Mouse (Mus musculus): ENCODE results near the gene Tmem246.
"Not testable (repeated sequence)": the region's sequence is repeated elsewhere in the genome, so short reads cannot be mapped to it uniquely, and the experiment has no call there.

The Tmem246 gene

DNA sequence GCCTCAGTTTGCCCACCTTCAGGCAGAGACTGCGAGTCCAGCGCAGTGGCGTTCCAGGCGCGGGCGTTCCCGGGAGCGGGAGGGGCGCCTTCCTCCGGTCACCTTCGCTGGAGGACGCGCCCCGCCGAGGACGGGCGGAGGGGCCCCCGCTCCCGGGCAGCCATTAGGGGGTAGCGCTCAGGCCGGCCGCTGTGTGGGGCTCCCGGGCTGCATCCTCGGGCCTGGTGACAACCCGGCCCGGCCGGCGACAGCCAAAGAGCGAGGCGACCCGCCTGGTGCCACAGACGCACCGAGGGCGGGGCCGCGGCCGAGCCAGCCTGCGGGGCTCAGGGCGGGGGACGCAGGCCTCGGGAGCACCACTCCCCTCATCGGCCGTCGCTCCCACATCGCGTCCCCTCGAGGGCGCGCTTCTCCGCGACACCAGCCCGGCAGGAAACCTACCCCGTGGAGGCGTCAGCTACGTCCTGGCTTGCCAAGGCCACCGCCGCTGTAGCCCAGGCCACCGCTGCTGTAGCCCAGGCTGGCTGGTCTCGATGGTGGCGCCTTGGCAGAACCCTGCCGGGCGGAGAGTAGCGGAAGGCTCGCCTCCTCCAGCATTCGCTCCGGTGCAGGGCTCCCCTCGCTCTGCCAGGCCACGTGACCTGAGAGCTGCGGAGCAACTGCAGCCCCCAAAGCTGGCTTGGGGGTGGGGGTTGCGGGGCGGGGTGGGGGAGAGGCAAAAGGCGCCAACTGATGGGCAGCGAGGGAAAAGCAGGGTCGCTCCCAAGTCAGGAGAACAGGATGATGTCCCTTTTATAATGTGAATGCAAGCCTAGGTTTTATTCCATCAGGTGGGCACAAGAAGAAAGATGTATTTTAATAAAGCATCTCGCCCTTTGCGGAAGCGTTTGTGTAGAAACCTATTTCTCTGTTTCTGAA, at the start of gene Tmem246:
Gene Tmem246, minus strand, starts transcription at position 694 of the 918 bp plus-strand sequence.
- DNase-seq (ENCODE audit: low spot score in 2 of 2), result peak; percentile 60 to 62

DNA sequence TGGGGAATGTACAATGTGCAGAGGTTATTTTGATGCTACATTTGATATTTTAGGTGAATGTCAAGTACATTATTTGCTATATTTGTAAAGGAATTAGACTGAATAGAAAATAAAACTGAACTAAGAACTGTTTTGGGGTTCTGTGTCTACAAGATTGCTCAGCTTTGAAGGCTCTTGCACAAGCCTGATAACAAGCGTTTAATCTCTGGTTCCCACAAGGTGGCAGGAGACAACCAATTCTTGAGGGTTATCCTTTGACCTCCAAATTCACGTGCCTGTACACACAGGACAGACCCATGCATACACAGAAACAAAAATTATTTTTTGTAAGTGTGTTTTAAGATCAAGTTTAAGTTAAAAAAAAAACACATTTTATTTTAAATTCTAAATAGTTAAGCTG, 42.2 kb upstream of the Tmem246 start:
- no peak for DNase-seq (ENCODE audit: low spot score in 2 of 2)

DNA sequence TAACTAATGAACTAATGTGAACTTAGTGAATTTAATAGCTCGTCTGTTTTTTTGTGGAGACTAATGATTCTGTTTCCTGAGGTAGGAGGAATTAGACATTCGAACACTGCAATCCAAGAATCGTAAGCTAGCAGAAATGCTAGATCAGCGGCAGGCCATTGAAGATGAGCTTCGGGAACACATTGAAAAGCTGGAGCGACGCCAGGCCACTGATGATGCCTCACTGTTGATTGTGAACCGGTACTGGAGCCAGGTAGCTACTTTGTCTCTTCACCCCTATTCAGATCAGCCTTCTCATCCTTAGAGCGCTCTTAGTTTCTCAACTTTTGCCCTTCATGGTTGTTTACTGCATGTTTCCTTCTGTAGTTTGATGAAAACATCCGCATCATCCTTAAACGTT, 40.1 kb upstream of the Tmem246 start:
- DNase-seq (ENCODE audit: low spot score in 2 of 2), result no peak

DNA sequence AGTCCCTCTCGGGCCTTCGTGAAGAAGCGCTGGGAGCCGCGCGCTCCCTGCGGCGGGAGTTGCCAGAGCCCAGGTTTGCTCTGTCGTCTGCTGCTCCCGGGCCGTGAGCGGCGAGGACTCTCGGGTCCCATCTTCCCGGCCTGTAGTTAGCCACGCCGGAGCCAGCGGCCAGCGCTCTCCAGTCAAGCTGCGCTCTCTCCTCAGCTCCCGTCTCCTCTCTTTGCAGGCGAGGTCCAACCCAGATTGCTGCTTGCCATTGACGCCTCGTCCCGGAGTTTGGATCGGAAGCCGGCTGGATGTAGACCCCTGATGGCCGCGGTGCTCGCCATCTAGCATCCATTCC, 34.4 kb upstream of the Tmem246 start:
- no peak for DNase-seq (ENCODE audit: low spot score in 2 of 2)

DNA sequence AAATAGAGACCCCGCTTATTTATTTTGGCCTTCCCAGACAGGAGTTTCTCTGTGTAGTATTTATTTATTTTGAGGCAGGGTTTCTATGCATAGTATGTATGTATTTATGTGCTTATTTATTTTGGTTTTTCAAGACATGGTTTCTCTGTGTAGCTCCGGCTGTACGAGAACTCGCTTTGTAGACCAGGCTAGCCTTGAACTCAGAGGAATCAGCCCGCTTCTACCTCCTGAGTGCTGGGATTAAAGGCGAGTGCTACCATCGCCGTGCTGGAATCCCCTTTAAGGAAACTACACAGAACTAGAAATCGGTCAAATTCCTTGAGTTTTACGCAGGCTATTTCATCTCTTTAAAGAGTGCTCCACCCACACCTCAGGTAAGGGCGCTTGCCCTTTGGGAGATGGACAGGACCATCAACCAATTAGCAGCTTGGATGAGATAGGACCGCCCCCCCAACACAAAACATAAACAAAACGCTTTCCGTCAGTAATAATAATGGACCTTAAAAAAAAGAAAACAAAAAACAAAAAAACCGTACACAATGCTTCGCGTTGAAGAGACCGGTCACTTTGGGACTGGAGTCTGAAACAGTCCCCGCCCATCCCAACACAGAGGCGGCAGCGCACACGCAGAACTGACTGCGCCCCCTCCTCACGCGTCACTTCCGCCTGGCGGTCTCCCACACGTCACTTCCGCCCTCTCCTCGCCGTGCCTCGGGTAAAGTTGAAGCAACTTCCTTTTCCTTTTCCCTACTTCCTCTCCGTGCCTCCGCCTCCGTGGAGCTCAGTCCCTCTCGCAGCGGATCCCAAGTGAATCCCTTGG, 33.9 kb upstream of the Tmem246 start, which contains the start of gene Rnf20:
Gene Rnf20, plus strand, starts transcription at position 688 of the 820 bp plus-strand sequence.
- peak; percentile 93 to 96 for DNase-seq (ENCODE audit: low spot score in 2 of 2)

DNA sequence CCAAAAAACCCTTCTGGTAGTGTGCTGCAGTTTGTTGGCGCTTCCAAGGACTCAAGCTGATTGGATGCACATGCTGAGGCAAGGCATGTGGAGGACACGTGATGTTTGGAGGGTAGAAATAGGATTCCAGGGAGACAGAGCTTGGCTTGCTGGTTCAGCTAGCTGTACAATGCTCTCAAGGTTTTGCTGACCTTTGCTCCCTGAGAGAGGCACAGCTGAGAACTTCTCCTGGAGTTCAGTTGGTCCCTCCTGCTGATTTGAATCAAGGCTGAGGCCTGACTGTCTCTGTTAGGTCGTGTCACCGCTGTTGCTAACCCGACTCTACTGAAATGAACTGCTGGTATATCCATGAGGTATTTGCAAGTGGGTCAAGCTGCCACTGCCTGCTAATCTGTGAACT, 31.3 kb upstream of the Tmem246 start:
- DNase-seq (ENCODE audit: low spot score in 2 of 2), result no peak

DNA sequence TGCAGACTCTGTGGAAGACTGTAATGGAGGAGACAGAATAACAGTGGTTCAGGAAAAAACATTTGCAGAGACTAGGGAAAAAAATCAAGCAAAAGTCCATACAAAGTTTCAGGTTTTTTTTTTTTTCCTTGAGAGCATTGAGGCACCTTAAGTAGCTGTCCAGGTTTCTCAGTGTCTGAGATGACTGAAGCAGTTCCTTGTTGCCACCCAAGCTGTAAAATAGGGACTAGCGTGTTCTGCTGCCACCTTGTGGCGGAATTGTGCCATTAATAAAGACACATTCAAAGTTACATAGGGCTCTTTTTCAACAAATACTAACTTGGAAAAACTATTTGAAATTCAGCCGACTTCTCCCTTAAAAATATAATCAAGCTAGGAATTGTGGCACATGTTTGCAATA, 29.3 kb upstream of the Tmem246 start:
- DNase-seq (ENCODE audit: low spot score in 2 of 2), result peak; percentile 46 to 65

DNA sequence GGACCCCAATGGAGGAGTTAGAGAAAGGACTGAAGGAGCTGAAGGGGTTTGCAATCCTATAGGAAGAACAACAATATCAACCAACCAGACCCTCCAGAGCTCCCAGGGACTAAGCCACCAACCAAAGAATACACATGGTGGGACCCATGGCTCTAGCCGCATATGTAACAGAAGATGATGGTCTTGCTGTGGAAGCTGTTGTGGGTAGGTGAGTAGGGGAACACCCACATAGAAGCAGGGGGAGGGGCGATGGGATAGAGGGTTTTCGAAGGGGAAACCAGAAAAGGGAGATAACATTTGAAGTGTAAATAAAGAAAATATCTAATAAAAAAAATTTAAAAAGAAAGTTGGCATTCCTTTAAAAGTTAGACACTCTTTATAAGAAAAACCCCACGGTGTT, 27.3 kb upstream of the Tmem246 start:
- not testable (repeated sequence) for DNase-seq (ENCODE audit: low spot score in 2 of 2)

DNA sequence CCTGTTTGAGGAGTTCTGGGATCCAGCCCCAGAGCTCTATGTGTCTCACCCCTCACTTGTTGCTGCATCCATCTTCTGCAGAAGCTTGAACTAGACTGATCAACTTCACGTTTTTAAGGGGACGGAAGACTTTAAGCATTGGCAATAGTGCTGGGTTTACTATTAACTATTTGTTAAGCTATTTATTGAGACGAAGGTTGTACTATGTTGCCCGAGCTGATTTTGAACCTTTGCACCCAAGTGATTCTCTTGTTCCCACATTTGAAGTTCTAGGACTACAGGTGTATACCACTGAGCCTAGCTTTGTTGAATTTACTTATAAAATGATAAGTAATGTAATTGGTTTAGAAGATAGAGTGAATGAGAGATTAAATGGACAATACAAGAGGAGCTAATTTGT, 26.2 kb upstream of the Tmem246 start:
- DNase-seq (ENCODE audit: low spot score in 2 of 2), result no peak

DNA sequence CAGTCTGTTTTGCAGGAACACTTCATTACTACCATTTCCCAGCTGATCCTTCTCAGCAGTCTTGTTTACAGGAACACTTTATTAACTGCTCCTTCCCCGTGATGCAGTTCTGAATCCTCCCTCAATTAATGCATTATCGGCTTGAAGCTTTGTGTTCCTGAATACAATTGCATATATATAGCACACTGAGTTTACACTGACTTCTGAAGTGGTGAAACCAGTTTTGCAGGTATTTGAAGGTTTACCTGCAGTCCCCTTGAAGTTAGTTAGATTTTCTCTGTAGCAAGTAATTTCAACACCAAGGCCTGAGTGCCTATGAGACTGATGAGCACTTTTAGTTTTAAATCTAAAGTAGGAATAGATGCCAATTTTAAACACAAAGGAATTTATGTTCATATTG, 24.6 kb upstream of the Tmem246 start:
- DNase-seq (ENCODE audit: low spot score in 2 of 2), result no peak

DNA sequence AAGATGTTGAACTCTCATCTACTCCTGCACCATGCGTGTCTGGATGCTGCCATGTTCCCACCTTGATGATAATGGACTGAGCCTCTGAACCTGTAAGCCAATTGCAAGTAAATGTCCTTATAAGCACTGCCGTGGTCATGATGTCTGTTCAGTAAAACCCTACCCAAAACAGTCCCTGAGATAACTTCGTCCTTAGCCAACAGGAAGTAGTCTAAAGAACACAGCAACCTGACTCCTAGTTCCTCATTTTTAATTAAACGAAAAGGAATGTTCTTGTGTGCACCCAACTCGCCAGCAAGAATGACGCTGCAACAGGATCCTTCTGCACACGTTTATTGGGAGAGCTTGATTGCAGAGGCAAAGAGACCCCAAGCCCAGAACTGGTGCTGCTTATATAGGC, 22.2 kb upstream of the Tmem246 start:
- DNase-seq (ENCODE audit: low spot score in 2 of 2), result not testable (repeated sequence)

DNA sequence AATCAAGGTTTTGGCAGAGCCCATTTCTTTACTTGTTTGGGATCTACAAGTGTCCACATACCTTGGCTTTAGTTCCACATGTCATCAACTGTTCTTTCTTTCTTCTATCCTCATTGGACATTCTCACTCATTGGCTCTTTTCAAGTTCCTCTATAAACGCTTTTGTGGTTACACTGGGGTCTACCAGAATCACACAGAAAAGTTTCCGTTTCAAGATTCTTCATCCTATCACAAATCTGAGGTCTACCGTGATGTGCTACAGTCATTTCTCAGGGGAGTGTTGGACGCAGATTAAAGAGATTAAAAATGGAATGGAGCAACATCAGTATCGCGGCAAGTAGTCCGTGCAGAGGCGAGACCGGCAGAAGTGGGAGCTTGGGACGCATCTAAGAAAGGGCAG, 19.2 kb upstream of the Tmem246 start:
- no peak for DNase-seq (ENCODE audit: low spot score in 2 of 2)

DNA sequence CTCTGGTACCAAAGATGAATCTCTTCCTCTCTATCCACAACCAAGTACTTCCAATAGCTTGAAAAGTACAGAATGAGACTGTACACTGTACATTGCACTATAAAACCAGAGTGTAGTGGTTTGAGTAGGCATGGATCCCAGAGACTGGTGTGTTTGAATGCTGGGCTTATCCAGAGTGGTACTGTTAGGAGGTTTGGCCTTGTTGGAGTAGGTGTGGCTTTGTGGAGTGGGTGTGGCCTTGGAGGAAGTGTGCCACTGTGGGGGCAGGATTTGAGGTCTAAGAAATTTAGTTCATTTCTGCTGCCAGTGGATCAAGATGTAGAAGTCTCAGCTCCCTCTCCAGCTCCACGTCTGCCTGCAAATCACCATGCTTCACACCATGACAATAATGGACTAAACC, 7.8 kb upstream of the Tmem246 start:
- no peak for DNase-seq (ENCODE audit: low spot score in 2 of 2)

DNA sequence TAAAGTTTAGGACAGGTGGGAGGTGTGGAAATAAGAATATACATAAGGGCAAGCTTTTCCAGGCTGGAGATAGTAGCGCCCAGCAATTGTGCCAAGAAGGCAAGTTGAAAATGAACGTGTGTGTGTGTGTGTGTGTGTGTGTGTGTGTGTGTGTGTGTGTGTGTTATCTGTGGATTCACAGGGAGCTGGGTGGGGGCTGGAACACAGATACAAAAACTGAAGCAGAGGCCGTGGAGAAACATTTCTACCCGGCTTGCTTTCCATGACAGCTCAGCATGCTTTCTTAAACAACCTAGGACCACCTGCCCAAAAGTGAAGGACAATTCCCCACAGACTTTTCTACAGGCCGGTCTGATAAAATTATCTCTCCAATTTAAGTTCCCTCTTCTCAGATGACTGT, 6.9 kb upstream of the Tmem246 start:
- DNase-seq (ENCODE audit: low spot score in 2 of 2), result no peak

DNA sequence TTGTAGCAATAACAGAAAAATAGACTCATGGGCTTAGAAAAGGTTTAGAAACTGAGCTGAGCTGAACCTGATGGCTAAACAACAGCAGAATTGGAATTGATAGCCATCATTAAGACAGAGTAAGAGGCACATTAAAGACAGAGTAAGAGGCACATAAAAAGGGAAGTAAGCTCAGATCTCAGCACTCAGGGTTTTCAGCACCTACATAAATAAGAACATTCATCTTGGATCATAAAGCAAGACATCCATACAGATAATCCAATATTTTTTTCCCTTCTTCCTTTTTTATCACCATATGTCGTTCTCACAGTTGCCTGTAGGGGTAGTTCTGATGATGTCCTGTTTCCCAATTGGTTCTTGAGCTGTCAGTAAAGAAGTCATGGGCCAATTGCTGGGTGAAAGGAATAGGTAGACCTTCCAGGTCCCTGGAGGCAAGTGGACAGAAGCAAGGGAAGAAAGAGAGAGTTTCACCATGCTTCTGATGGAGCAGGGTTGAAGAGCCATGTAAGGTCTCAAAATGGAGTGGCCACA, 6.4 kb upstream of the Tmem246 start:
- no peak for DNase-seq (ENCODE audit: low spot score in 2 of 2)

DNA sequence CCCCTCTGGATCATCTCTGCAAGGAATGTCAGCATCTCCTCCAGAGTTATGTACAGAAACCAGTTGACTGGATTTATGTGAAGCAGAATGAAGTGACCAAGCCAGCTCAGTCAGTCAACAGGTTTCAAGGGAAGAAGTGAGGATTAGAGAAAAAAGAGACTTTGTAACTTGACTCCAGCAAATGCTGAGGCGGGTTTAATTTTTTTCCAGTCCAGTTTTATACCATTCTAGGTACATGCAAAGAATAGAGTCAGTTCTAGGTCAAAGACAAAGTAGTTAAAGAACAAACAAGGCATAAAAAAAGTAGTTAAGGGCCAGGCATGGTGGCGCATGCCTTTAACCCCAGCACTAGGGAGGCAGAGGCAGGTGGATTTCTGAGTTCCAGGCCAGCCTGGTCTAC, 5.5 kb upstream of the Tmem246 start:
- no peak for DNase-seq (ENCODE audit: low spot score in 2 of 2)

DNA sequence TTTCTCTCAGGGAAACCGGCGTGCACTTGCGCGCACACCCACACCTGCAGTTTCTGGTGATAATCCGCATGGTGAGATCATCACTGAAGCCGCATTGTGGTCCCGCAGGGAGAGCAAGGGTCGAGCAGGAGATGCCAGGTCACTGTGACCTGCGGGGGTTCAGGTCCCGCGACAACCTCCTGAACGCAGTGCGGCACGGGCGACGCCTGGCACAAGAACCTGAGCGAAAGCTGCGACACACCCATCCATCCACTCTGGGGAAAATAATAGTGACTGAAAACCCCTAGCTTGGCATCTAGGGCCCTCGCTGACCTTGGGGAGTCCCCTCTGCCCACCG, 862 bp downstream of the Tmem246 start:
- DNase-seq (ENCODE audit: low spot score in 2 of 2), result peak in 1 of 2 experiments; percentile 24

DNA sequence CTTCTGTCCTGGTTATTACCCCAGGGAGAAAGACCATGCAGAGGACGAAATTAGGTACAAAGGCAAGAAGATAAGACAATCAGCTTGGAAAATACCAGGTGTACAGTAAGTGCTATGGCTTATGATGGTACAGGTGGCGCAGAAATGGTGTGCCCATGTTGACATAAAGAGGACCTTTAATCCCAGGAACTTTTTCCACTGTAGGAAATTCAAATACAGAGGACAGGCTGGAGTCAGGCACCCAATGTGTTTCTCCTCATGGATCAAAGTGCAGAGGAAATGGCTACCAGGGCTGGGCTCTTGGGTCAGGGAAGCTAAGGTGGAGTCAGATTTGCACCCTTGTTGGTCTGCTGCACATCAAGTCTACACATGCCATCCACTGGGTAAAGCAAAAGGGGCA, 7.5 kb downstream of the Tmem246 start:
- no peak for DNase-seq (ENCODE audit: low spot score in 2 of 2)

DNA sequence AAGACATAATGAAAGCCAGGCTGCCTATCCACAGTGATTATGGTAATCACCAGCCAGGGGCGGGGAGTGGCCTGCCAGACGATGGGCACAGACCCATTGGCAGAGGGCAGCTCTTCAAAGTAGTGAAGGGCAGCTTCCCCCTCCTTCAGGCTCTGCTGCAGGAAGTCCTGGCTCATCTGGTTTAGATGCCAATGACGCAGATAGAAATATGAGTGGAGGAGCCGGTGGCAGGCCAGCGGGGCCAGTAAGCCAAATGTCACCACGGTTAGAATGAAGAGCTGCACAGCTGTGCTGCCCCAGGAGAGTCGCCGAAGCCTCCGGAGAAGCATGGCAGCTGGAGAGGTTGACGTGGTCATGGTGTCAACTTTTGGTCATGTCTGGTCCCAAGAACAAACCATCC, 10.9 kb downstream of the Tmem246 start:
- DNase-seq (ENCODE audit: low spot score in 2 of 2), result no peak

DNA sequence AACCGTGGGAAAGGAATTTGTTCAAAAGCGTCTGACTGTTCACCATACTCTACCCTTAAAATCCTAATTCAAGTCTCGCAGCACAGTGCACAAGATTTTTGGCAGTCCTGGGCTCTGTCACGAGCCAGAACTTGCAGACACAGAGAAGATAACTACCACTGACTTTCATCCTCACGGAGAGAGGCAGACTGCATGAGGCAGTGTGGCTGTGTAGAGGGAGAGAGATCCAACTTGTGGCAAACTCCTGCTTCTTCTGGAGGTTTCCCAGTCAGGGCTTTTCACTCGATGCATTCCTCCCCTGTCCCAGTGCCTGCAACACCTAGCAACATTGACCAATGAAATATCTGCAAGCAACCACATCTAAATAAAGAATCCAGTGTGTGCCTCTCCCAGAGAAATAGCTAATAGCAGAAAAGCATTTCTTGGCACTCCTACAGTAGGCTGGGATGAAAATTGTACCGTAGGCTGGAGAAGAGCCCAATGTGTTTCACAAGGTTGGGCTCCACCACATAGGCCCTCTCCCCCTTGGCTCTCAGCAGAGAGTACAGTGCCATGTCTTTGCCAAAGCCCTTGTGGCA, 12.1 kb downstream of the Tmem246 start:
- DNase-seq (ENCODE audit: low spot score in 2 of 2), result no peak

DNA sequence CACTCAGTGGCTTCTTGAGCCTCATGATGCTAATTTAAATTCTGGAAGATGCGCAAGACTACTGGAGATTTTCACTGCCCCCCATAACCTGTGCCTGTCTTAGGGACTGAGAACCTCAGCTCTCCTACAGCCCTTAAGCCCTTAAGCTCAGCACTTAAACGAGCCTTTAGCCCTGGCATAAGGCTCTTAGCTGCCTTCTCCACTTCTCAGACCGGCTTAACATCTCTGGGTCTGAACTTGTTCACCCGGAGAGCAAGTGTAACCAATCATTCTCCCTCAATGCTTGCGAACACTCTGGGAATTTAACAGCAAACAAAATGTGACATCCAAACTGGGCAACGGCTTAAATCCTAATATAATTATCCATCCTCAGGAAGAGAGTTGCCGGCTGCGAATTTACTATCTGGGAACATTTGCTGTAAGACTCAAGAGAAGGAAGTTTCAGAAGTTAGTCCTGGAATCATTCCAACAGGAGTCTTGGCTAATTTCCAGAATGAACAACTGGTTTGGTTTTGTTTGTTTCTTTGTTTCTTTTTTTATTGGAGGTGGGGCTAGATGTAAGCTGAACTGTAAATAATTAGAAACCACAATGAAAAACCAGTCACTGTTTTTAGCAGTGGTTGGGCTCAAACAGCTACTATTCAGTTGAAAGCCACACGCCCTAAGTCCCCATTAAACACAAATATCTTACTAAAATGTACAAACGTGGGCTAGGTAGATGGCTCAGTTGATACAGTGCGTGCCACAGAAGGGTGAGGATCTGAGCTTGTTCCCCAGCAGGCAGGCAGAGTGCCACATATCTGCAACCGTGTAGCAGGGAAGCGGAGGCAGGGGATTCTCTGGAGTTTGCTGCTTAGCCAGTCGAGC, 13.5 kb downstream of the Tmem246 start:
- DNase-seq (ENCODE audit: low spot score in 2 of 2), result no peak

Measured in right cerebral cortex, postnatal 36 days (tissue).